17 mouse cellular contexts compared by ENCODE assay signal in the genomic region with DNA sequence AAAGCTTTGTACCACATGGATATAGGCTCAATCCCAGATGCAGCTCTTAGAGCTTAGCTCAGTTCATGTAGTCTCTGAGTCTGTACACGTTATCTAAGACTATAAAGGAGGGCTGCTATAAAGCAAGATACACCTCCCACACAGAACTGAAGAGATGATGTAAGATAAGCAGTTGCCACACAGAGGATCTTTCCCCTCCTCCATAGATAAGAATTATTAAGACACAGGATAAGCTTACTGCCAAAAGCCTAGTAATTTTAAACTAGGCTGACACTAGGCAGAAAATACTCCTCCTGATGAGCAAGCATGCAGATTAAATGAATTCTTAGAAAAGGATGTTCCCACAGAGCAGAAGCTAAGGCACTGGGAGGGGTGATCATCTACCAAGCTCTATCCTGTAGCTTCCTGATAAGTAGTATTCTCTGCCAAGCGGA. TPM values are rescaled to one million over a fixed set of nuclear protein-coding genes. Genes with fewer than 3 reads are reported as not detected.
DNase-seq lines count a peak whose midpoint lies in the region; ATAC-seq and TF ChIP-seq lines count a peak whose summit lies in the region.
"Had no signal": no experiment of that assay in that cellular context is flagged by ENCODE, and none has a peak within 500 bp of the region (broad histone marks: within the 10 kb centered on the region; RNA-seq: fewer than 3 reads in every experiment).

No protein-coding gene starts in this region.

- no peak for TF ChIP-seq CTCF in G1E (IDR thresholded peaks at IDR 0.05; ENCODE audit: low read depth, low read length)

- H3K9me3 ChIP-seq in G1E (replicated peaks) = no peaks in the 10 kb centered on the region
- no peaks in the 10 kb centered on the region for H3K9me3 ChIP-seq in liver, embryonic 16.5 days (replicated peaks; ENCODE audit: control insufficient read depth, low read length)
- H3K9me3 ChIP-seq: embryonic facial prominence, embryonic 10.5 days; heart, embryonic 15.5 days; neural tube, embryonic 13.5 days had no signal

- peaks cover 22% of the 10 kb centered on the region for H3K36me3 ChIP-seq in G1E (replicated peaks)
- no peaks in the 10 kb centered on the region for H3K36me3 ChIP-seq in liver, embryonic 16.5 days (ENCODE audit: control insufficient read depth, insufficient read depth)
- H3K36me3 ChIP-seq: hindbrain, embryonic 12.5 days; neural tube, embryonic 13.5 days had no signal

- no peaks in the 10 kb centered on the region for H3K27me3 ChIP-seq in G1E (ENCODE audit: insufficient read depth, low read length)
- no peaks in the 10 kb centered on the region for H3K27me3 ChIP-seq in liver, embryonic 16.5 days (ENCODE audit: control insufficient read depth, insufficient read depth, low read depth, low read length)
- H3K27me3 ChIP-seq: heart, embryonic 15.5 days; hindbrain, embryonic 12.5 days; neural tube, embryonic 13.5 days had no signal

- peak; percentile 87 for ATAC-seq in G1E (ENCODE audit: extremely low read depth, insufficient number of reproducible peaks, low FRiP score, poor library complexity, severe bottlenecking)
- peak; percentile 47 for ATAC-seq in granulocyte monocyte progenitor cell, adult 5-6 weeks (replicated peaks; ENCODE audit: poor library complexity, severe bottlenecking)
- peak; percentile 74 for ATAC-seq in liver, embryonic 16.5 days (ENCODE audit: low read depth)

- no peak overlapping the region for H3K4me2 ChIP-seq in liver, embryonic 16.5 days (ENCODE audit: low read depth, low read length)
- H3K4me2 ChIP-seq: heart, embryonic 15.5 days; hindbrain, embryonic 12.5 days; lung, embryonic 14.5 days; neural tube, embryonic 13.5 days had no signal

- no peak overlapping the region for H3K27ac ChIP-seq in liver, embryonic 16.5 days (ENCODE audit: low read length)
- H3K27ac ChIP-seq: embryonic facial prominence, embryonic 10.5 days; heart, embryonic 15.5 days; hindbrain, embryonic 12.5 days; neural tube, embryonic 13.5 days had no signal

- DNase-seq in CD4-positive, CD25-positive, alpha-beta regulatory T cell, adult 2 months (ENCODE audit: low read depth, low spot score) = peak; percentile 14
- peak; percentile 42 for DNase-seq in G1E (ENCODE audit: low spot score)
- no peak for DNase-seq in urinary bladder, adult 2 months (ENCODE audit: low spot score)
- no peak for DNase-seq in urinary bladder, postnatal 10 days (ENCODE audit: low spot score)
- no peak for DNase-seq in MN1 (ENCODE audit: low spot score)
- DNase-seq: adrenal gland, adult 8-10 months; cerebellum, adult 9-10 months; heart, adult 18-20 months; kidney, postnatal 36 days; lung, embryonic 14.5 days; thymus, adult 18-20 months had no signal

- H3K4me3 ChIP-seq in G1E (ENCODE audit: low read depth, low read length) = no peak overlapping the region; the same call in 1 of the 2 replicates
- H3K4me3 ChIP-seq in liver, embryonic 16.5 days (ENCODE audit: low read depth, low read length) = no peak overlapping the region
- H3K4me3 ChIP-seq: embryonic facial prominence, embryonic 10.5 days; heart, embryonic 15.5 days; hindbrain, embryonic 12.5 days; neural tube, embryonic 13.5 days had no signal

- WGBS in liver, embryonic 16.5 days (ENCODE audit: insufficient replicate concordance) = 18% methylated on average over 2 of the region's 2 CpGs

- no peak overlapping the region for H3K9ac ChIP-seq in liver, embryonic 16.5 days (ENCODE audit: low read depth, low read length)
- H3K9ac ChIP-seq: heart, embryonic 15.5 days; hindbrain, embryonic 12.5 days; lung, embryonic 14.5 days; neural tube, embryonic 13.5 days had no signal

- peaks cover 47% of the 10 kb centered on the region for H3K4me1 ChIP-seq in G1E (ENCODE audit: insufficient read depth, low read depth, low read length)
- peaks cover 10% of the 10 kb centered on the region for H3K4me1 ChIP-seq in liver, embryonic 16.5 days (ENCODE audit: control insufficient read depth, low read depth, low read length)
- H3K4me1 ChIP-seq: embryonic facial prominence, embryonic 10.5 days; heart, embryonic 15.5 days had no signal

RNA-seq across cellular contexts. Expression of gene Pdhx, which starts 55.9 kb away (rescaled TPM):
- 30.4 and 30.8 TPM in 2 replicates for total RNA-seq in G1E (2014; fragmentation: Nextera tagmentation)
- 32.6 and 36.1 TPM in 2 replicates for total RNA-seq in G1E (2017)
- polyA plus RNA-seq in G1E (2012) = 4.2 and 5.0 TPM in 2 replicates
- 18.8 and 19.9 TPM in 2 replicates for total RNA-seq in granulocyte monocyte progenitor cell, adult 5-6 weeks (2014; fragmentation: Nextera tagmentation)
- 25.5 and 47.9 TPM in 2 replicates for total RNA-seq in granulocyte monocyte progenitor cell, adult 5-6 weeks (2017)
- 18.0 and 19.3 TPM in 2 replicates for polyA plus RNA-seq in liver, embryonic 16.5 days (2015; fragmentation: Nextera tagmentation; extraction: Ambion mirVana)
- 18.6 and 22.1 TPM in 2 replicates for polyA plus RNA-seq in urinary bladder, adult 2 months (2012; rRNA removed)

RNA-seq across cellular contexts. Expression of gene Apip, which starts 56.1 kb away (rescaled TPM):
- total RNA-seq in G1E (2014; fragmentation: Nextera tagmentation) (47.4 and 68.4 TPM in 2 replicates), G1E (2017) (51.9 and 54.5 TPM in 2 replicates)
- polyA plus RNA-seq in G1E (2012) = 21.9 and 49.2 TPM in 2 replicates
- 38.1 and 47.7 TPM in 2 replicates for total RNA-seq in granulocyte monocyte progenitor cell, adult 5-6 weeks (2014; fragmentation: Nextera tagmentation)
- 31.8 and 38.2 TPM in 2 replicates for total RNA-seq in granulocyte monocyte progenitor cell, adult 5-6 weeks (2017)
- 31.5 and 37.5 TPM in 2 replicates for polyA plus RNA-seq in liver, embryonic 16.5 days (2015; fragmentation: Nextera tagmentation; extraction: Ambion mirVana)
- 34.1 and 35.2 TPM in 2 replicates for polyA plus RNA-seq in urinary bladder, adult 2 months (2012; rRNA removed)

Comparison
In these comparisons a context has a peak if more than half of its experiments do, and no peak if none do; other contexts are left out.
1. DNase-seq: peak in CD4-positive, CD25-positive, alpha-beta regulatory T cell, adult 2 months (single experiment) and G1E (single experiment); none in urinary bladder, adult 2 months (single experiment), urinary bladder, postnatal 10 days (single experiment) and MN1 (single experiment).
2. Peak in every context shown above with its lines, with median percentiles within 50 percentile points of each other: ATAC-seq.